Mouse (Mus musculus) G1E (cell line): ENCODE data around the gene Sh3rf1.

Source experiments
- CTCF ChIP-seq: IDR thresholded peaks from 2 replicates; pipeline ENCODE4 v1.5.1; 2012; ENCODE audit warnings: low read depth, low read length, inconsistent platforms, mixed read lengths
- POLR2AphosphoS5 ChIP-seq: IDR thresholded peaks from 2 replicates; pipeline ENCODE4 v1.6.1; 2012; ENCODE audit warnings: low read depth, low read length, inconsistent platforms; ENCODE audit not compliant: insufficient replicate concordance
- TAL1 ChIP-seq: conservative IDR thresholded peaks from 2 replicates; pipeline ENCODE4 v1.6.1; 2012; ENCODE audit warnings: low read depth, low read length, inconsistent platforms, mixed read lengths

GRCm38 (mm10) chr8:61310403-61310871, 86.8 kb downstream of the Sh3rf1 start:
- TF ChIP-seq POLR2AphosphoS5 (no peak), CTCF (no peak), TAL1 (no peak)
